Comparison of ENCODE assay signal across 16 mouse cellular contexts in the genomic region with DNA sequence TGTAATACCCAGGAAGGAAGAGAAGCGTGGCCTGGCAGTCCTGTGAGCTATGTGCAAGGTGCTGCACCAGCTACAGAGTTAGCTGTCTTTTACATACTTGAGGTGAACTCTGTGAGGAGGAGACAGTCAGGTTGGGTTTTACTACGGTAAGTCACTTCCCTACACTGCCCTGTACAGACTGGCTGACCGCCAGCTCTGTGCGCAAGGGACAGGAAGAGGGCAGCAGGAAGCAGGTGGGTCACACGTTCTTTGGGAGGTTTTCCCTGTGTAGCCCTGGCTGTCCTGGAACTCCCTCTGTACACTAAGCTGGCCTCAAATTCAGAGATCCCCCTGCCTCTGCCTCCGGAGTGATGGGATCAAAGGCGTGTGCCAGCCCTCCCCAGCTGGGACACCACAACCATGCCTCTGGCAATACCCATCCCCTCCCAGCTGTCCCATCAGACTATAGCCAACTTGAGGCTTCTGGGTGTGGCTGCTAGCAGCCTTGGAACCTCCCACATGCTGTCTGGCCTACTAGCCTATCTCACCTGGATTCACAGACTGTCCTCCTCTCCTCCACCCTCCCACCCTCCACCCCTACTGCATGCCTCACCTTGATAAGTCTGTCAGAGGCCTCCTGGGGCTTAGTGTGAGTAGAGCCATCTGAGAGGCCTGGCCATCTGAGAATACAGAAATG. TPM values are rescaled to one million over a fixed set of nuclear protein-coding genes. Genes with fewer than 3 reads are reported as not detected.
A peak's percentile ranks its signal among the peaks of the same experiment; 100 is the strongest.
DNase-seq lines count a peak whose midpoint lies in the region; ATAC-seq lines count a peak whose summit lies in the region.
"Had no signal": no experiment of that assay in that cellular context is flagged by ENCODE, and none has a peak within 500 bp of the region (broad histone marks: within the 10 kb centered on the region; RNA-seq: fewer than 3 reads in every experiment).

No protein-coding gene starts in this region.

- no peak for DNase-seq in heart, postnatal 25 days (ENCODE audit: low spot score)
- peak; percentile 16 to 54 for DNase-seq in kidney, postnatal 25 days
- DNase-seq in adrenal gland, adult 2 months = no peak
- no peak for DNase-seq in lung, postnatal 14 days
- DNase-seq: adrenal gland, postnatal 10 days; B cell, adult 2 months; cerebellum, postnatal 14 days; gastrocnemius, adult 2 months; lung, postnatal 4 days; midbrain, embryonic 14.5 days; thymus, postnatal 14 days had no signal

- H3K4me1 ChIP-seq in heart, embryonic 12.5 days (replicated peaks) = peaks cover 6% of the 10 kb centered on the region; the same call in 1 of the 2 replicates
- H3K4me1 ChIP-seq in kidney, embryonic 14.5 days (ENCODE audit: control insufficient read depth, insufficient read depth, low read length) = no peaks in the 10 kb centered on the region
- H3K4me1 ChIP-seq in liver, embryonic 15.5 days (replicated peaks) = peaks cover 37% of the 10 kb centered on the region
- H3K4me1 ChIP-seq in forebrain, embryonic 15.5 days = no peaks in the 10 kb centered on the region

- WGBS in heart, embryonic 12.5 days = 82% methylated on average over 7 of the region's 7 CpGs
- 89% methylated on average over 7 of the region's 7 CpGs for WGBS in kidney, embryonic 14.5 days
- 59% methylated on average over 7 of the region's 7 CpGs for WGBS in liver, embryonic 15.5 days (ENCODE audit: insufficient replicate concordance)
- WGBS in forebrain, embryonic 15.5 days = 91% methylated on average over 7 of the region's 7 CpGs

- H3K27me3 ChIP-seq in heart, embryonic 12.5 days (replicated peaks) = no peaks in the 10 kb centered on the region
- no peaks in the 10 kb centered on the region for H3K27me3 ChIP-seq in kidney, embryonic 14.5 days (ENCODE audit: control insufficient read depth, insufficient read depth, low read length)
- no peaks in the 10 kb centered on the region for H3K27me3 ChIP-seq in liver, embryonic 15.5 days
- no peaks in the 10 kb centered on the region for H3K27me3 ChIP-seq in forebrain, embryonic 15.5 days

- peaks cover 82% of the 10 kb centered on the region for H3K36me3 ChIP-seq in heart, embryonic 12.5 days
- peaks cover 75% of the 10 kb centered on the region for H3K36me3 ChIP-seq in kidney, embryonic 14.5 days (ENCODE audit: control insufficient read depth, insufficient read depth, low read length)
- H3K36me3 ChIP-seq in liver, embryonic 15.5 days (replicated peaks) = peaks cover 86% of the 10 kb centered on the region
- peaks cover 55% of the 10 kb centered on the region for H3K36me3 ChIP-seq in forebrain, embryonic 15.5 days

- 0 out of 2 replicates have a peak, but pooled peaks have one; percentile 43 for ATAC-seq in heart, embryonic 12.5 days (ENCODE audit: insufficient number of reproducible peaks, low FRiP score)
- no peak for ATAC-seq in kidney, embryonic 14.5 days (ENCODE audit: low FRiP score, low TSS enrichment)
- ATAC-seq in liver, embryonic 15.5 days (ENCODE audit: insufficient read depth) = peak; percentile 89
- ATAC-seq in forebrain, embryonic 15.5 days (replicated peaks) = no peak
- ATAC-seq: forebrain, embryonic 14.5 days had no signal

- H3K4me2 ChIP-seq in heart, embryonic 12.5 days = no peak overlapping the region
- H3K4me2 ChIP-seq in kidney, embryonic 14.5 days (replicated peaks; ENCODE audit: low read depth, low read length) = no peak overlapping the region
- peak overlapping the region; percentile 25; the same call in 1 of the 2 replicates for H3K4me2 ChIP-seq in liver, embryonic 15.5 days
- no peak overlapping the region for H3K4me2 ChIP-seq in forebrain, embryonic 15.5 days (replicated peaks)

- intact Hi-C loops in heart, postnatal 25 days (cut with DNase I) = loop anchor here (10.0 kb wide), 1 partner anchor 95 kb away; no protein-coding TSS in a partner anchor

- H3K27ac ChIP-seq in heart, embryonic 12.5 days (ENCODE audit: poor library complexity, severe bottlenecking) = no peak overlapping the region
- no peak overlapping the region for H3K27ac ChIP-seq in kidney, embryonic 14.5 days (ENCODE audit: low read depth, low read length)
- H3K27ac ChIP-seq in liver, embryonic 15.5 days (replicated peaks) = no peak overlapping the region
- no peak overlapping the region for H3K27ac ChIP-seq in forebrain, embryonic 15.5 days (replicated peaks)
- H3K27ac ChIP-seq: gastrocnemius, adult 2 months had no signal

- no peak overlapping the region for H3K4me3 ChIP-seq in heart, embryonic 12.5 days
- H3K4me3 ChIP-seq in kidney, embryonic 14.5 days (ENCODE audit: low read length) = no peak overlapping the region
- no peak overlapping the region for H3K4me3 ChIP-seq in liver, embryonic 15.5 days (replicated peaks)
- H3K4me3 ChIP-seq in forebrain, embryonic 15.5 days = no peak overlapping the region
- H3K4me3 ChIP-seq: gastrocnemius, adult 2 months had no signal

- no peaks in the 10 kb centered on the region for H3K9me3 ChIP-seq in heart, embryonic 12.5 days (replicated peaks)
- no peaks in the 10 kb centered on the region for H3K9me3 ChIP-seq in kidney, embryonic 14.5 days (ENCODE audit: control insufficient read depth, low read length)
- H3K9me3 ChIP-seq in liver, embryonic 15.5 days (replicated peaks) = no peaks in the 10 kb centered on the region
- H3K9me3 ChIP-seq in forebrain, embryonic 15.5 days = no peaks in the 10 kb centered on the region

- no peak overlapping the region for H3K9ac ChIP-seq in heart, embryonic 12.5 days
- H3K9ac ChIP-seq in kidney, embryonic 14.5 days (ENCODE audit: low read depth, low read length) = no peak overlapping the region
- H3K9ac ChIP-seq in liver, embryonic 15.5 days = no peak overlapping the region
- no peak overlapping the region for H3K9ac ChIP-seq in forebrain, embryonic 15.5 days (replicated peaks)

RNA-seq across cellular contexts. Expression of gene Dync1h1, which starts 51.7 kb away (rescaled TPM):
- polyA plus RNA-seq in heart, embryonic 12.5 days (2016; fragmentation: Nextera tagmentation; extraction: Ambion mirVana) = 48.2 and 61.5 TPM in 2 replicates
- 100 to 1,000 TPM; 133 TPM for total RNA-seq in heart, postnatal 25 days (2021)
- polyA plus RNA-seq in kidney, embryonic 14.5 days (2014; fragmentation: Nextera tagmentation; extraction: Ambion mirVana) = 40.9 and 63.6 TPM in 2 replicates
- 11.2 and 14.6 TPM in 2 replicates for polyA plus RNA-seq in liver, embryonic 15.5 days (2015; fragmentation: Nextera tagmentation; extraction: Ambion mirVana)
- polyA plus RNA-seq in forebrain, embryonic 15.5 days (2015; fragmentation: Nextera tagmentation; extraction: Ambion mirVana) = 96.2 and 97.4 TPM in 2 replicates
- 100 to 1,000 TPM; 113 to 176 TPM for total RNA-seq in adrenal gland, adult 2 months (2021)
- polyA plus RNA-seq in adrenal gland, adult 2 months (2012; rRNA removed) = 213 and 269 TPM in 2 replicates

Comparison
In these comparisons a context has a peak if more than half of its experiments do, and no peak if none do; other contexts are left out.
1. ATAC-seq: peak in heart, embryonic 12.5 days (single experiment) and liver, embryonic 15.5 days (single experiment); none in kidney, embryonic 14.5 days (single experiment) and forebrain, embryonic 15.5 days (single experiment).
2. DNase-seq: peak in kidney, postnatal 25 days (2 of 2); none in heart, postnatal 25 days (single experiment), adrenal gland, adult 2 months (single experiment) and lung, postnatal 14 days (single experiment).